Mouse (Mus musculus) heart, embryonic 16.5 days (tissue): Measurements from ENCODE around the gene Syne2. TPM values are rescaled to one million over a fixed set of nuclear protein-coding genes. Genes with fewer than 3 reads are reported as not detected.

Experiments used
- ATAC-seq: fragments of 200-750 bp; cut with Nextera tagmentation; replicated peaks from 2 replicates; pipeline ENCODE4 v1.8.0; 2017; ENCODE audit warnings: moderate number of reproducible peaks; ENCODE audit not compliant: insufficient read depth, low FRiP score; ENCODE audit errors: extremely low read depth
- H3K27ac ChIP-seq: fragments of 300-500 bp; sonication (generic); 2 replicates; pipeline ENCODE4 v1.5.1; 2014; ENCODE audit warnings: mild to moderate bottlenecking, low read length, control low read depth, moderate library complexity
- H3K27me3 ChIP-seq: fragments of 300-500 bp; sonication (generic); 2 replicates; pipeline ENCODE4 v1.6.1; 2014; ENCODE audit warnings: low read length, mixed read lengths; ENCODE audit not compliant: control insufficient read depth, insufficient read depth
- H3K36me3 ChIP-seq: fragments of 300-500 bp; sonication (generic); 2 replicates; pipeline ENCODE4 v1.6.1; 2014; ENCODE audit not compliant: control insufficient read depth, insufficient read depth
- H3K4me1 ChIP-seq: fragments of 300-500 bp; sonication (generic); 2 replicates; pipeline ENCODE4 v1.6.1; 2014; ENCODE audit warnings: low read length, mixed read lengths; ENCODE audit not compliant: control insufficient read depth, insufficient read depth
- H3K4me2 ChIP-seq: fragments of 300-500 bp; sonication (generic); 2 replicates; pipeline ENCODE4 v1.6.1; 2014; ENCODE audit warnings: low read depth, mild to moderate bottlenecking, control low read depth, low read length
- H3K4me3 ChIP-seq: fragments of 300-500 bp; sonication (generic); 2 replicates; pipeline ENCODE4 v1.5.1; 2014; ENCODE audit warnings: mild to moderate bottlenecking, control low read depth, low read length
- H3K9ac ChIP-seq: fragments of 300-500 bp; sonication (generic); 2 replicates; pipeline ENCODE4 v1.6.1; 2014; ENCODE audit warnings: low read length, control low read depth
- H3K9me3 ChIP-seq: fragments of 300-500 bp; sonication (generic); replicated peaks from 2 replicates; pipeline ENCODE4 v1.6.1; 2016; ENCODE audit warnings: low read length; ENCODE audit not compliant: control insufficient read depth
- WGBS: fragments of 180-500 bp; shearing (Covaris S2); extraction: QIAGEN DNeasy Blood & Tissue Kit; methylation state at CpG from one replicate; pipeline ENCODE4 v1.1.7; 2014; 5-methylcytosine and 5-hydroxymethylcytosine counted together
- polyA plus RNA-seq: library from polyadenylated mRNA; unstranded; fragments of >200 nt; fragmentation: Nextera tagmentation; extraction: Ambion mirVana; gene quantifications from 2 replicates; pipeline ENCODE4 v1.2.1, GENCODE M21; 2015

Syne2 gene
- polyA plus RNA-seq, 1 experiment from 2014 or later, result 38.4 TPM

DNA sequence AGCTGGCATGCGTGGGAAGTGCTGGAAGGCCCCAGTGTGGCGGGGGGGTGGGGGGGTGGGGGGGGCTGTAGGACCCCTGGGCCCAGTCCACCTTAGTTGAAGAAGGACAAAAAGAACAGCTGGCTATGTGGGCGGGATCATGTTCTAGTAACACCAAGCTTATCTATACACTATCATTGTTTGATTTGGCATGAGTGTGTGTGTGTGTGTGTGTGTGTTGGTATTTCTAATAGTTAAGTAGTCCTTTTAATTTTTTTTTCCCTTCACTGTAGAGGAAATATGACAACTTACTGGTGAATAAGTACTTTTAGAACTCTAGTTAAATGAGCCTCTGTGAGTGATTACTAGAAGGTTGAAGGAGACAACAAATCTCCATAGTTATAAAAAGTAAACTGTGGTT, 230.0 kb downstream of the Syne2 start:
- ATAC-seq, result no peak
- Histone ChIP-seq H3K27me3 (no peaks in the 10 kb centered on the region), H3K4me3 (no peak overlapping the region), H3K4me2 (no peak overlapping the region), H3K9ac (no peak overlapping the region), H3K4me1 (no peaks in the 10 kb centered on the region), H3K36me3 (peaks cover 30% of the 10 kb centered on the region), H3K9me3 (no peaks in the 10 kb centered on the region), H3K27ac (no peak overlapping the region)
- 72% methylated on average over 3 of the region's 3 CpGs for WGBS

GRCm38 (mm10) chr12:76048672-76049071, 230.7 kb downstream of the Syne2 start:
- Histone ChIP-seq H3K9me3 (no peaks in the 10 kb centered on the region), H3K36me3 (peaks cover 27% of the 10 kb centered on the region), H3K4me2 (no peak overlapping the region), H3K4me1 (no peaks in the 10 kb centered on the region), H3K9ac (no peak overlapping the region), H3K27ac (no peak overlapping the region), H3K27me3 (no peaks in the 10 kb centered on the region), H3K4me3 (no peak overlapping the region)
- ATAC-seq, result no peak
- WGBS, result 84% methylated on average over 8 of the region's 8 CpGs

DNA sequence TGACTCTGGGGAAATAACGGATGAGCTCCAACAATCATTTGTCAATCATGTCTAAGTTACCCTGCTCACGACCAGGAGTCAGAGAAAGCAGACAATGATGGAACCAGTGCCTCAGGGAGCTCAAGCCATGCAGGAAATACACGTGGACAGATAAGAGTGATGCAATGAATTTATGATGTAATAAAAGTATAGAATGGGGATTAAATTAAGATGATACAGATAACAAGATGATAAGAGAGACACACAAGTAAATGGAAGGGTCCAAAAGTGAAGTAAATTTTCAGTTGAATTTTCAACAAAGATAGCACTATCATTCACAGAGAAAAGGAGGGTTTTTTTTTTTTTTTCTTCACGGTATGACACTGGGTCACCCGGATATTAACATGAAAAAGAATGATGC, 231.4 kb downstream of the Syne2 start:
- no peak for ATAC-seq
- Histone ChIP-seq H3K4me3 (no peak overlapping the region), H3K36me3 (peaks cover 22% of the 10 kb centered on the region), H3K27me3 (no peaks in the 10 kb centered on the region), H3K9ac (no peak overlapping the region), H3K4me1 (no peaks in the 10 kb centered on the region), H3K9me3 (no peaks in the 10 kb centered on the region), H3K4me2 (no peak overlapping the region), H3K27ac (no peak overlapping the region)
- 78% methylated on average over 5 of the region's 5 CpGs for WGBS

DNA sequence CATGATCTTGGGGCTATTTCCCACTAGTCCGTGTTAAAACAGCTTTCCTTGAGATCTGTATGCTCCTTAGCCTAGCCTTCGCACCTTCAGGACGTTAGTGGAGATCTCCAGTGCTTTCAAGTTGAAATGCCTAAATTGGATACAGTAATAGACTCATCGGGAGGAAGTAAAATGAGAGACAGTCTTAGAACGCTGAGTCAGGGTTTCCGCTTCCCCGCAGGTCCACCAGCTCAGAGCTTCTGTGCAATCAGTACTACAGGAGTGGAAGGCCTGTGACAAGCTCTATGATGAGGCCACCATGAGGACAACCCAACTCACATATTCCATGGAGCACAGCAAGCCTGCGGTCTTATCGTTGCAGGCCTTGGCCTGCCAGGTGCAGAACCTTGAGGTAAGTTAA, 233.9 kb downstream of the Syne2 start:
- H3K36me3 ChIP-seq, result peaks cover 17% of the 10 kb centered on the region
- no peak overlapping the region for H3K4me3 ChIP-seq
- H3K27me3 ChIP-seq, result no peaks in the 10 kb centered on the region
- H3K4me1 ChIP-seq, result no peaks in the 10 kb centered on the region
- no peak overlapping the region for H3K4me2 ChIP-seq
- 87% methylated on average over 9 of the region's 9 CpGs for WGBS
- no peak for ATAC-seq
- H3K9me3 ChIP-seq, result no peaks in the 10 kb centered on the region
- no peak overlapping the region for H3K9ac ChIP-seq
- no peak overlapping the region for H3K27ac ChIP-seq

- no peak overlapping the region for H3K9ac ChIP-seq
- WGBS, result 82% methylated on average over 9 of the region's 9 CpGs
- H3K4me3 ChIP-seq, result no peak overlapping the region
- H3K36me3 ChIP-seq, result peaks cover 18% of the 10 kb centered on the region
- no peak overlapping the region for H3K27ac ChIP-seq
- H3K4me1 ChIP-seq, result no peaks in the 10 kb centered on the region
- H3K9me3 ChIP-seq, result no peaks in the 10 kb centered on the region
- no peak overlapping the region for H3K4me2 ChIP-seq
- ATAC-seq, result no peak
- no peaks in the 10 kb centered on the region for H3K27me3 ChIP-seq
Measured at GRCm38 (mm10) chr12:76054653-76055052, 236.7 kb downstream of the Syne2 start.

DNA sequence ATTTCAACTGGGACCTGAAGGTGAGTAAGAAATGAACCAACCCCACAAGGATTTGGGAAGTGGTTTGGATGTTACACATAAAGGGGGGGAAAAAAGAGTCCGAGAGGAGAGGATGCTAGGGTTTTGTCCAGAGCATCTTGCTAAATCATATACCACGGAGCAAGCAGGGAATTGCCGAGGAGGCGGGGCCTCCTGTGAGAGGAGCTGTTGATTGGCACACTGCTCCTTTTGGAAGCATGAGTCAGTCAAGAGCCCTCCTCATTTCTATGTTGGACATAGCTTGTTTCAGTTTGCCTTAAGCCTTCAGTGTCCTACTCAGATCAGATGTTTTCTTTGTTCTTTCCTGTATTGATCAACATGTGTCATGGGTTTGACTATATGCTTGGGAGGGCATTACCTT, 245.1 kb downstream of the Syne2 start:
- H3K9me3 ChIP-seq, result no peaks in the 10 kb centered on the region
- peaks cover 38% of the 10 kb centered on the region for H3K36me3 ChIP-seq
- no peaks in the 10 kb centered on the region for H3K27me3 ChIP-seq
- no peak for ATAC-seq
- H3K27ac ChIP-seq, result no peak overlapping the region
- H3K4me3 ChIP-seq, result no peak overlapping the region
- H3K4me1 ChIP-seq, result no peaks in the 10 kb centered on the region
- 77% methylated on average over 4 of the region's 4 CpGs for WGBS
- no peak overlapping the region for H3K4me2 ChIP-seq
- H3K9ac ChIP-seq, result no peak overlapping the region

DNA sequence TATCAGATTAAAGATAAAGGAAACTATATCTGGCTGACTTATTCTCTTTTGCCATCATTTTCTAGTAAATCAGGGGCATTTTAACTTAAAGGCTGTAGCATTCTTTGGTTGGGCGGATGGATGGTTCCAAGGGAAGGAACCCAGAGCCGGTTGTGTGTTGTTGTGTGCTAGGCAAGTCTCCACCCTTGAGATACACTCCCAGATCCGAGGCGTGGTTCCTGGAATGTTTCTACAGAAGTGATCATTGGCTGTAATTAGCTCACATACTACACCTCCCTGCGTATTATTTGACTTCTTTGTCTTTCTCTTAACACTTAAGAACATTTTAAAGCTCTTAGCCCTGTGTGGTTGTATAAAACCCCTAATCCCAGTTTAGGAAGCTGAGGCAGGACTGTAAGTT, 252.5 kb downstream of the Syne2 start:
- H3K27me3 ChIP-seq, result no peaks in the 10 kb centered on the region
- WGBS, result 85% methylated on average over 5 of the region's 5 CpGs
- H3K4me1 ChIP-seq, result peaks cover 12% of the 10 kb centered on the region
- ATAC-seq, result no peak
- no peak overlapping the region for H3K9ac ChIP-seq
- H3K4me3 ChIP-seq, result no peak overlapping the region
- H3K27ac ChIP-seq, result no peak overlapping the region
- no peaks in the 10 kb centered on the region for H3K9me3 ChIP-seq
- no peak overlapping the region for H3K4me2 ChIP-seq
- peaks cover 12% of the 10 kb centered on the region for H3K36me3 ChIP-seq

- Histone ChIP-seq H3K9me3 (no peaks in the 10 kb centered on the region), H3K4me3 (peak overlapping the region; percentile 8), H3K27ac (peak overlapping the region; percentile 33), H3K27me3 (no peaks in the 10 kb centered on the region), H3K4me2 (peak overlapping the region; percentile 47), H3K36me3 (peaks cover 14% of the 10 kb centered on the region), H3K4me1 (peaks cover 12% of the 10 kb centered on the region), H3K9ac (peak overlapping the region; percentile 42)
- 29% methylated on average over 19 of the region's 19 CpGs for WGBS
- peak; percentile 61 for ATAC-seq
Measured at GRCm38 (mm10) chr12:76071935-76072849, 254.3 kb downstream of the Syne2 start.

GRCm38 (mm10) chr12:76073066-76073826, 255.3 kb downstream of the Syne2 start:
- no peaks in the 10 kb centered on the region for H3K27me3 ChIP-seq
- no peaks in the 10 kb centered on the region for H3K9me3 ChIP-seq
- H3K9ac ChIP-seq, result no peak overlapping the region; the same call in 1 of the 2 replicates
- H3K36me3 ChIP-seq, result peaks cover 13% of the 10 kb centered on the region
- H3K4me1 ChIP-seq, result peaks cover 12% of the 10 kb centered on the region
- no peak overlapping the region for H3K4me3 ChIP-seq
- no peak for ATAC-seq
- peak overlapping the region; percentile 34; the same call in 1 of the 2 replicates for H3K27ac ChIP-seq
- peak overlapping the region; percentile 30; the same call in 1 of the 2 replicates for H3K4me2 ChIP-seq
- WGBS, result 49% methylated on average over 13 of the region's 13 CpGs
